Mouse (Mus musculus) limb, embryonic 15.5 days (tissue): Measurements from ENCODE around the gene Gm960. TPM values are rescaled to one million over a fixed set of nuclear protein-coding genes. Genes with fewer than 3 reads are reported as not detected.

Experiments
- ATAC-seq: fragments of 200-750 bp; cut with Nextera tagmentation; 2 replicates; pipeline ENCODE4 v1.8.0; 2017; ENCODE audit warnings: low read depth, moderate TSS enrichment; ENCODE audit not compliant: insufficient number of reproducible peaks, low FRiP score, low TSS enrichment
- H3K27ac ChIP-seq: fragments of 300-500 bp; sonication (generic); 2 replicates; pipeline ENCODE4 v1.5.1; 2015; ENCODE audit warnings: moderate library complexity, mild to moderate bottlenecking, inconsistent platforms
- H3K27me3 ChIP-seq: fragments of 300-500 bp; sonication (generic); 2 replicates; pipeline ENCODE4 v1.6.1; 2015; ENCODE audit warnings: inconsistent platforms
- H3K36me3 ChIP-seq: fragments of 300-500 bp; sonication (generic); 2 replicates; pipeline ENCODE4 v1.6.1; 2015; ENCODE audit warnings: inconsistent platforms
- H3K4me1 ChIP-seq: fragments of 300-500 bp; sonication (generic); 2 replicates; pipeline ENCODE4 v1.6.1; 2015; ENCODE audit warnings: inconsistent platforms
- H3K4me2 ChIP-seq: fragments of 300-500 bp; sonication (generic); 2 replicates; pipeline ENCODE4 v1.6.1; 2015; ENCODE audit warnings: mild to moderate bottlenecking, inconsistent platforms
- H3K4me3 ChIP-seq: fragments of 300-500 bp; sonication (generic); 2 replicates; pipeline ENCODE4 v1.5.1; 2015; ENCODE audit warnings: mild to moderate bottlenecking, inconsistent platforms
- H3K9ac ChIP-seq: fragments of 300-500 bp; sonication (generic); 2 replicates; pipeline ENCODE4 v1.6.1; 2015; ENCODE audit warnings: inconsistent platforms
- H3K9me3 ChIP-seq: fragments of 300-500 bp; sonication (generic); 2 replicates; pipeline ENCODE4 v1.6.1; 2016; ENCODE audit warnings: inconsistent platforms
- WGBS: fragments of 180-500 bp; shearing (Covaris S2); methylation state at CpG from one replicate; pipeline ENCODE4 v1.1.7; 2015; 5-methylcytosine and 5-hydroxymethylcytosine counted together
- microRNA-seq: library from miRNA; unstranded; fragments of <30 nt; microRNA quantifications from one replicate; pipeline ENCODE4, GENCODE M21; 2016
- polyA plus RNA-seq: library from polyadenylated mRNA; unstranded; fragments of >200 nt; fragmentation: Nextera tagmentation; extraction: Ambion mirVana; gene quantifications from 2 replicates; pipeline ENCODE4 v1.2.1, GENCODE M21; 2015

Gene Gm960
- polyA plus RNA-seq, 1 experiment from 2014 or later, result 4.0 TPM

GRCm38 (mm10) chr19:4578799-4579198, 119.7 kb downstream of the Gm960 start:
- H3K27ac ChIP-seq, result no peak overlapping the region
- no peaks in the 10 kb centered on the region for H3K4me1 ChIP-seq
- no peaks in the 10 kb centered on the region for H3K27me3 ChIP-seq
- ATAC-seq, result no peak
- no peak overlapping the region for H3K4me2 ChIP-seq
- no peaks in the 10 kb centered on the region for H3K36me3 ChIP-seq
- H3K9me3 ChIP-seq, result no peaks in the 10 kb centered on the region
- no peak overlapping the region for H3K4me3 ChIP-seq
- 52% methylated on average over 2 of the region's 2 CpGs for WGBS
- no peak overlapping the region for H3K9ac ChIP-seq

Small RNA genes within 50 kb of the gene (microRNA-seq; reads per million reads assigned to microRNA genes)
- gene Mir6986, result 0.61 reads per million

Other genes with a start within 250 kb of the Gm960 start
- 0.55 and 0.76 TPM in 2 replicates for gene Syt12, start 221.2 kb downstream of the Gm960 start, polyA plus RNA-seq
- gene 2010003K11Rik, start 200.1 kb downstream of the Gm960 start, polyA plus RNA-seq, result not detected in 2 replicates
- 16.2 and 16.5 TPM in 2 replicates for gene Pcx, start 188.2 kb downstream of the Gm960 start, polyA plus RNA-seq
- gene Lrfn4, start 83.0 kb downstream of the Gm960 start, polyA plus RNA-seq, result 3.3 and 5.3 TPM in 2 replicates
- 63.9 and 64.8 TPM in 2 replicates for gene Rce1, start 73.0 kb downstream of the Gm960 start, polyA plus RNA-seq
- 5.5 TPM in 2 replicates for gene Sptbn2, start 12.5 kb upstream of the Gm960 start, polyA plus RNA-seq
- 56.3 and 56.9 TPM in 2 replicates for gene Rbm4b, start 57.8 kb upstream of the Gm960 start, polyA plus RNA-seq
- 60.3 and 63.0 TPM in 2 replicates for gene Rbm4, start 95.2 kb upstream of the Gm960 start, polyA plus RNA-seq
- 31.2 and 31.5 TPM in 2 replicates for gene Gm21992, start 112.9 kb upstream of the Gm960 start, polyA plus RNA-seq
- 70.3 and 70.7 TPM in 2 replicates for gene Rbm14, start 113.0 kb upstream of the Gm960 start, polyA plus RNA-seq
- 63.7 and 63.9 TPM in 2 replicates for gene Ccs, start 140.7 kb upstream of the Gm960 start, polyA plus RNA-seq
- gene Ccdc87, start 140.7 kb upstream of the Gm960 start, polyA plus RNA-seq, result 0.16 TPM in 1 of 2 replicates, not detected in the other
- gene Ctsf, start 156.5 kb upstream of the Gm960 start, polyA plus RNA-seq, result 48.6 and 49.4 TPM in 2 replicates
- gene Actn3, start 179.2 kb upstream of the Gm960 start, polyA plus RNA-seq, result 9.5 and 14.1 TPM in 2 replicates
- 9.9 and 11.4 TPM in 2 replicates for gene Zdhhc24, start 180.0 kb upstream of the Gm960 start, polyA plus RNA-seq
- 3.0 and 3.3 TPM in 2 replicates for gene Bbs1, start 208.0 kb upstream of the Gm960 start, polyA plus RNA-seq
- 127 and 135 TPM in 2 replicates for gene Dpp3, start 229.6 kb upstream of the Gm960 start, polyA plus RNA-seq
- gene Peli3, start 244.5 kb upstream of the Gm960 start, polyA plus RNA-seq, result 2.6 and 4.0 TPM in 2 replicates